Mouse (Mus musculus): ENCODE data around the gene Evi5l. TPM values are rescaled to one million over a fixed set of nuclear protein-coding genes. Genes with fewer than 3 reads are reported as not detected.
"Not testable (repeated sequence)": the region's sequence is repeated elsewhere in the genome, so short reads cannot be mapped to it uniquely, and the experiment has no call there.

The Evi5l gene
- polyA plus RNA-seq, 1 experiment from 2014 or later: 18.7 TPM

- WGBS: 57% methylated on average over 6 of the region's 6 CpGs
- peak overlapping the region; percentile 86 for H3K9ac ChIP-seq (ENCODE audit: low read depth, low read length)
- ATAC-seq (ENCODE audit: low read depth): no peak
- peak; percentile 80 for DNase-seq (ENCODE audit: low spot score)
- no peaks in the 10 kb centered on the region for H3K27me3 ChIP-seq (replicated peaks; ENCODE audit: control insufficient read depth, insufficient read depth, low read length)
- H3K36me3 ChIP-seq (ENCODE audit: control insufficient read depth, insufficient read depth, low read length): peaks cover 38% of the 10 kb centered on the region
- H3K27ac ChIP-seq (replicated peaks; ENCODE audit: low read depth, low read length): peak overlapping the region; percentile 90
- H3K9me3 ChIP-seq (ENCODE audit: control insufficient read depth, low read length): no peaks in the 10 kb centered on the region
- H3K4me3 ChIP-seq (ENCODE audit: low read depth, low read length): peak overlapping the region; percentile 77
- peaks cover 15% of the 10 kb centered on the region for H3K4me1 ChIP-seq (ENCODE audit: control insufficient read depth, insufficient read depth, low read length)
- peak overlapping the region; percentile 80 for H3K4me2 ChIP-seq (ENCODE audit: low read depth, low read length)
Observed at GRCm38 (mm10) chr8:4254001-4254400, 87.6 kb downstream of the Evi5l start.

- H3K4me3 ChIP-seq (ENCODE audit: low read depth, low read length); H3K4me2 ChIP-seq (ENCODE audit: low read depth, low read length); H3K27ac ChIP-seq (replicated peaks; ENCODE audit: low read depth, low read length); H3K27me3 ChIP-seq (replicated peaks; ENCODE audit: control insufficient read depth, insufficient read depth, low read length); DNase-seq (ENCODE audit: low spot score); ATAC-seq (ENCODE audit: low read depth); H3K9me3 ChIP-seq (ENCODE audit: control insufficient read depth, low read length); H3K9ac ChIP-seq (ENCODE audit: low read depth, low read length): not testable (repeated sequence)
- peaks cover 42% of the 10 kb centered on the region for H3K36me3 ChIP-seq (ENCODE audit: control insufficient read depth, insufficient read depth, low read length)
- peaks cover 18% of the 10 kb centered on the region for H3K4me1 ChIP-seq (ENCODE audit: control insufficient read depth, insufficient read depth, low read length)
- 90% methylated on average over 7 of the region's 7 CpGs for WGBS
Observed at GRCm38 (mm10) chr8:4255471-4255870, 89.1 kb downstream of the Evi5l start.

GRCm38 (mm10) chr8:4256911-4257310, 90.5 kb downstream of the Evi5l start:
- DNase-seq (ENCODE audit: low spot score): peak; percentile 24
- WGBS: 43% methylated on average over 4 of the region's 4 CpGs

GRCm38 (mm10) chr8:4257350-4257749, 91.0 kb downstream of the Evi5l start:
- H3K9ac ChIP-seq (ENCODE audit: low read depth, low read length): peak overlapping the region; percentile 82; the same call in 1 of the 2 replicates
- peak overlapping the region; percentile 75 for H3K4me2 ChIP-seq (ENCODE audit: low read depth, low read length)
- H3K4me3 ChIP-seq (ENCODE audit: low read depth, low read length): 0 out of 2 replicates have a peak overlapping the region, but pooled peaks have one; percentile 78
- H3K4me1 ChIP-seq (ENCODE audit: control insufficient read depth, insufficient read depth, low read length): peaks cover 16% of the 10 kb centered on the region; the same call in 1 of the 2 replicates
- 74% methylated on average over 4 of the region's 4 CpGs for WGBS
- H3K9me3 ChIP-seq (ENCODE audit: control insufficient read depth, low read length): no peaks in the 10 kb centered on the region
- ATAC-seq (ENCODE audit: low read depth) (no peak), DNase-seq (ENCODE audit: low spot score) (no peak)
- H3K27me3 ChIP-seq (replicated peaks; ENCODE audit: control insufficient read depth, insufficient read depth, low read length): no peaks in the 10 kb centered on the region
- peaks cover 61% of the 10 kb centered on the region for H3K36me3 ChIP-seq (ENCODE audit: control insufficient read depth, insufficient read depth, low read length)
- H3K27ac ChIP-seq (replicated peaks; ENCODE audit: low read depth, low read length): no peak overlapping the region

More at GRCm38 (mm10) chr8:4256911-4257310, 90.5 kb downstream of the Evi5l start:
- H3K27me3 ChIP-seq (replicated peaks; ENCODE audit: control insufficient read depth, insufficient read depth, low read length): no peaks in the 10 kb centered on the region
- H3K4me3 ChIP-seq (ENCODE audit: low read depth, low read length): no peak overlapping the region
- no peak for ATAC-seq (ENCODE audit: low read depth)
- H3K4me1 ChIP-seq (ENCODE audit: control insufficient read depth, insufficient read depth, low read length): peaks cover 18% of the 10 kb centered on the region; the same call in 1 of the 2 replicates
- H3K27ac ChIP-seq (replicated peaks; ENCODE audit: low read depth, low read length): 0 out of 2 replicates have a peak overlapping the region, but pooled peaks have one; percentile 0
- H3K36me3 ChIP-seq (ENCODE audit: control insufficient read depth, insufficient read depth, low read length): peaks cover 56% of the 10 kb centered on the region
- H3K9me3 ChIP-seq (ENCODE audit: control insufficient read depth, low read length): no peaks in the 10 kb centered on the region
- peak overlapping the region; percentile 75 for H3K4me2 ChIP-seq (ENCODE audit: low read depth, low read length)
- 0 out of 2 replicates have a peak overlapping the region, but pooled peaks have one; percentile 22 for H3K9ac ChIP-seq (ENCODE audit: low read depth, low read length)

GRCm38 (mm10) chr8:4258233-4258632, 91.9 kb downstream of the Evi5l start:
- Histone ChIP-seq H3K9me3 (ENCODE audit: control insufficient read depth, low read length) (no peaks in the 10 kb centered on the region), H3K27me3 (replicated peaks; ENCODE audit: control insufficient read depth, insufficient read depth, low read length) (no peaks in the 10 kb centered on the region), H3K27ac (replicated peaks; ENCODE audit: low read depth, low read length) (peak overlapping the region; percentile 86), H3K9ac (ENCODE audit: low read depth, low read length) (peak overlapping the region; percentile 82), H3K36me3 (ENCODE audit: control insufficient read depth, insufficient read depth, low read length) (peaks cover 70% of the 10 kb centered on the region), H3K4me2 (ENCODE audit: low read depth, low read length) (peak overlapping the region; percentile 75), H3K4me3 (ENCODE audit: low read depth, low read length) (peak overlapping the region; percentile 78), H3K4me1 (ENCODE audit: control insufficient read depth, insufficient read depth, low read length) (peaks cover 13% of the 10 kb centered on the region; the same call in 1 of the 2 replicates)
- DNase-seq (ENCODE audit: low spot score) (peak; percentile 80), ATAC-seq (ENCODE audit: low read depth) (peak; percentile 69)
- WGBS: 2% methylated on average over 19 of the region's 35 CpGs

- H3K4me3 ChIP-seq (ENCODE audit: low read depth, low read length): peak overlapping the region; percentile 78
- peak overlapping the region; percentile 82 for H3K9ac ChIP-seq (ENCODE audit: low read depth, low read length)
- H3K27me3 ChIP-seq (replicated peaks; ENCODE audit: control insufficient read depth, insufficient read depth, low read length): no peaks in the 10 kb centered on the region
- ATAC-seq (ENCODE audit: low read depth) (peak; percentile 65), DNase-seq (ENCODE audit: low spot score) (peak; percentile 74)
- H3K4me2 ChIP-seq (ENCODE audit: low read depth, low read length): peak overlapping the region; percentile 75
- peaks cover 74% of the 10 kb centered on the region for H3K36me3 ChIP-seq (ENCODE audit: control insufficient read depth, insufficient read depth, low read length)
- no peaks in the 10 kb centered on the region for H3K9me3 ChIP-seq (ENCODE audit: control insufficient read depth, low read length)
- peaks cover 13% of the 10 kb centered on the region; the same call in 1 of the 2 replicates for H3K4me1 ChIP-seq (ENCODE audit: control insufficient read depth, insufficient read depth, low read length)
- peak overlapping the region; percentile 86 for H3K27ac ChIP-seq (replicated peaks; ENCODE audit: low read depth, low read length)
- WGBS: 0% methylated on average over 25 of the region's 32 CpGs
Observed at GRCm38 (mm10) chr8:4258678-4259077, 92.3 kb downstream of the Evi5l start.

- Histone ChIP-seq H3K9ac (ENCODE audit: low read depth, low read length) (peak within 1 kb of the TSS; percentile 82), H3K9me3 (ENCODE audit: control insufficient read depth, low read length) (no peaks in the 10 kb centered on the region), H3K36me3 (ENCODE audit: control insufficient read depth, insufficient read depth, low read length) (peaks cover 77% of the 10 kb centered on the region), H3K4me1 (ENCODE audit: control insufficient read depth, insufficient read depth, low read length) (peaks cover 7% of the 10 kb centered on the region; the same call in 1 of the 2 replicates), H3K4me2 (ENCODE audit: low read depth, low read length) (peak within 1 kb of the TSS; percentile 75), H3K27me3 (replicated peaks; ENCODE audit: control insufficient read depth, insufficient read depth, low read length) (no peaks in the 10 kb centered on the region), H3K27ac (replicated peaks; ENCODE audit: low read depth, low read length) (peak within 1 kb of the TSS; percentile 86), H3K4me3 (ENCODE audit: low read depth, low read length) (peak within 1 kb of the TSS; percentile 78)
- WGBS: 10% methylated on average over 15 of the region's 33 CpGs
- ATAC-seq (ENCODE audit: low read depth): peak; percentile 94
- DNase-seq (ENCODE audit: low spot score): peak; percentile 96
Observed at GRCm38 (mm10) chr8:4259125-4259804, 92.9 kb downstream of the Evi5l start, which contains the start of gene Ctxn1. TSS of gene Ctxn1 (minus strand) at chr8:4259274.

- ATAC-seq (ENCODE audit: low read depth): no peak
- peak overlapping the region; percentile 65; the same call in 1 of the 2 replicates for H3K27ac ChIP-seq (replicated peaks; ENCODE audit: low read depth, low read length)
Observed at GRCm38 (mm10) chr8:4259805-4260170, 93.4 kb downstream of the Evi5l start.

More at GRCm38 (mm10) chr8:4259805-4260170, 93.4 kb downstream of the Evi5l start:
- Histone ChIP-seq H3K4me3 (ENCODE audit: low read depth, low read length) (no peak overlapping the region), H3K27me3 (replicated peaks; ENCODE audit: control insufficient read depth, insufficient read depth, low read length) (no peaks in the 10 kb centered on the region), H3K9ac (ENCODE audit: low read depth, low read length) (peak overlapping the region; percentile 82; the same call in 1 of the 2 replicates), H3K9me3 (ENCODE audit: control insufficient read depth, low read length) (no peaks in the 10 kb centered on the region), H3K4me2 (ENCODE audit: low read depth, low read length) (peak overlapping the region; percentile 75; the same call in 1 of the 2 replicates), H3K4me1 (ENCODE audit: control insufficient read depth, insufficient read depth, low read length) (peaks cover 7% of the 10 kb centered on the region; the same call in 1 of the 2 replicates), H3K36me3 (ENCODE audit: control insufficient read depth, insufficient read depth, low read length) (peaks cover 75% of the 10 kb centered on the region)
- WGBS: 77% methylated on average over 4 of the region's 4 CpGs
- DNase-seq (ENCODE audit: low spot score): no peak
